Mouse (Mus musculus) olfactory bulb, adult 2 months (tissue): ENCODE results near the gene Ncoa7.

Experiments
- CTCF ChIP-seq: fragments of 200-500 bp; IDR thresholded peaks from 2 replicates; pipeline ENCODE4 v1.5.1; 2012; ENCODE audit warnings: low read depth, mild to moderate bottlenecking, low read length, moderate library complexity; ENCODE audit not compliant: insufficient read depth
- POLR2A ChIP-seq: fragments of 200-500 bp; IDR thresholded peaks from 2 replicates; pipeline ENCODE4 v1.6.1; 2012; ENCODE audit warnings: mild to moderate bottlenecking, low read depth, low read length, moderate library complexity; ENCODE audit not compliant: insufficient read depth

- TF ChIP-seq POLR2A (no peak), CTCF (no peak)
Measured at GRCm38 (mm10) chr10:30840824-30841223, 37.7 kb upstream of the Ncoa7 start.
